Mouse (Mus musculus): ENCODE results near the gene Hagh. TPM values are rescaled to one million over a fixed set of nuclear protein-coding genes. Genes with fewer than 3 reads are reported as not detected.

Gene Hagh
- polyA plus RNA-seq, 1 experiment from 2014 or later: 104 TPM

- Histone ChIP-seq H3K4me3 (ENCODE audit: low read depth, low read length) (no peak overlapping the region), H3K9ac (ENCODE audit: low read depth, low read length) (no peak overlapping the region), H3K9me3 (ENCODE audit: control insufficient read depth) (no peaks in the 10 kb centered on the region), H3K4me1 (replicated peaks; ENCODE audit: control insufficient read depth, insufficient read depth, low read length) (no peaks in the 10 kb centered on the region), H3K27ac (ENCODE audit: low read depth, low read length) (peak overlapping the region; percentile 5; the same call in 1 of the 2 replicates), H3K36me3 (ENCODE audit: control insufficient read depth, insufficient read depth) (peaks cover 75% of the 10 kb centered on the region), H3K4me2 (replicated peaks; ENCODE audit: low read depth) (no peak overlapping the region), H3K27me3 (replicated peaks; ENCODE audit: control insufficient read depth, insufficient read depth, low read length) (no peaks in the 10 kb centered on the region)
- peak; percentile 29; the same call in 1 of the 2 replicates for ATAC-seq
- WGBS: 79% methylated on average over 3 of the region's 3 CpGs
- no peak for TF ChIP-seq CTCF (IDR thresholded peaks at IDR 0.05; ENCODE audit: low read depth)
Measured at GRCm38 (mm10) chr17:24855838-24856464, 16.0 kb downstream of the Hagh start.

DNA sequence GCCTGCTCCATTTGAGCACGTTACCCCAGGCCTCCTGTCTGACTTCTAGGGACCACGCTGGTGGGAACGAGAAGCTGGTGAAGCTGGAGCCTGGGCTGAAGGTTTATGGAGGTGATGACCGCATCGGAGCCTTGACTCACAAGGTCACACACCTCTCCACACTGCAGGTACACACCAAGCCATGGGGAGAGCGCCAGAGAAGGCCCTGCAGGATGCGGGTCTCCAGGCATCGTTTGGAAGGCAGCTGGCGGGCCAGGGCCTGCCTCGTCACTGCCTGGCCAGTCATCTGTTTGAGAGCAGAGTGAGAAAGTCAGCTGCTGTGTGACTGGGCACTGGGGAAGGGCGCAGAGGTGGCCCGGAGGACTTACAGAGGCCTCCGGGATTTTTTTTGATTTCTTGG lies 16.6 kb downstream of the Hagh start:
- WGBS: 88% methylated on average over 13 of the region's 13 CpGs
- Histone ChIP-seq H3K9me3 (ENCODE audit: control insufficient read depth) (no peaks in the 10 kb centered on the region), H3K4me2 (replicated peaks; ENCODE audit: low read depth) (no peak overlapping the region), H3K9ac (ENCODE audit: low read depth, low read length) (no peak overlapping the region), H3K27me3 (replicated peaks; ENCODE audit: control insufficient read depth, insufficient read depth, low read length) (no peaks in the 10 kb centered on the region), H3K36me3 (ENCODE audit: control insufficient read depth, insufficient read depth) (peaks cover 81% of the 10 kb centered on the region), H3K4me3 (ENCODE audit: low read depth, low read length) (no peak overlapping the region), H3K4me1 (replicated peaks; ENCODE audit: control insufficient read depth, insufficient read depth, low read length) (no peaks in the 10 kb centered on the region), H3K27ac (ENCODE audit: low read depth, low read length) (no peak overlapping the region)
- no peak for ATAC-seq
- TF ChIP-seq CTCF (IDR thresholded peaks at IDR 0.05; ENCODE audit: low read depth): no peak

- Histone ChIP-seq H3K36me3 (ENCODE audit: control insufficient read depth, insufficient read depth) (peaks cover 92% of the 10 kb centered on the region), H3K27ac (ENCODE audit: low read depth, low read length) (no peak overlapping the region), H3K9me3 (ENCODE audit: control insufficient read depth) (no peaks in the 10 kb centered on the region), H3K9ac (ENCODE audit: low read depth, low read length) (no peak overlapping the region), H3K4me3 (ENCODE audit: low read depth, low read length) (no peak overlapping the region), H3K4me2 (replicated peaks; ENCODE audit: low read depth) (no peak overlapping the region), H3K4me1 (replicated peaks; ENCODE audit: control insufficient read depth, insufficient read depth, low read length) (no peaks in the 10 kb centered on the region), H3K27me3 (replicated peaks; ENCODE audit: control insufficient read depth, insufficient read depth, low read length) (no peaks in the 10 kb centered on the region)
- no peak for ATAC-seq
- no peak for TF ChIP-seq CTCF (IDR thresholded peaks at IDR 0.05; ENCODE audit: low read depth)
- 75% methylated on average over 8 of the region's 8 CpGs for WGBS
Measured at GRCm38 (mm10) chr17:24857831-24858470, 18.0 kb downstream of the Hagh start.

DNA sequence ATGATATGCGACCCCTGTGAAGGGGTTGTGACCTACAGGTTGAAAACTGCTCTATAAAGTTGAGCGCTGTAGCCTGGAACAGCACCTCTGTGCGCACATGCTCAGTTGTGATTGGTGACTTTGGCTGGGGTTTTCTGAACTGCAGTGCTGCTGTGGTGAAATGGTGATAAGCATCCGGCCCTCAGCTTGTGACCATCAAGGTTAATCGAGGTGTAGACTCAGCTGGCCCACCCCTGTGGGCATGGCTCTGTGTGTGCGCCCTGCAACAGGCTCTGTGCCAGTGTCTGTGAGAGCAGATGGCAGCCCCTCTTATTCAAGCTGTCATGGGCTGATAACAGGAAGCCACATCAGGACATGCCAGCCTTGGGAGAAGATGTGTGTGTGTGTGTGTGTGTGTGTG lies 19.0 kb downstream of the Hagh start:
- no peaks in the 10 kb centered on the region for H3K4me1 ChIP-seq (replicated peaks; ENCODE audit: control insufficient read depth, insufficient read depth, low read length)
- TF ChIP-seq CTCF (IDR thresholded peaks at IDR 0.05; ENCODE audit: low read depth): no peak
- peaks cover 92% of the 10 kb centered on the region for H3K36me3 ChIP-seq (ENCODE audit: control insufficient read depth, insufficient read depth)
- 87% methylated on average over 6 of the region's 6 CpGs for WGBS
- H3K4me3 ChIP-seq (ENCODE audit: low read depth, low read length): no peak overlapping the region
- H3K9ac ChIP-seq (ENCODE audit: low read depth, low read length): no peak overlapping the region
- H3K4me2 ChIP-seq (replicated peaks; ENCODE audit: low read depth): no peak overlapping the region
- no peaks in the 10 kb centered on the region for H3K9me3 ChIP-seq (ENCODE audit: control insufficient read depth)
- H3K27me3 ChIP-seq (replicated peaks; ENCODE audit: control insufficient read depth, insufficient read depth, low read length): no peaks in the 10 kb centered on the region
- ATAC-seq: no peak
- no peak overlapping the region for H3K27ac ChIP-seq (ENCODE audit: low read depth, low read length)

GRCm38 (mm10) chr17:24860076-24860475 lies 20.1 kb downstream of the Hagh start:
- no peak overlapping the region for H3K9ac ChIP-seq (ENCODE audit: low read depth, low read length)
- no peak for TF ChIP-seq CTCF (IDR thresholded peaks at IDR 0.05; ENCODE audit: low read depth)
- peaks cover 91% of the 10 kb centered on the region for H3K36me3 ChIP-seq (ENCODE audit: control insufficient read depth, insufficient read depth)
- H3K4me3 ChIP-seq (ENCODE audit: low read depth, low read length): no peak overlapping the region
- H3K4me2 ChIP-seq (replicated peaks; ENCODE audit: low read depth): no peak overlapping the region
- no peaks in the 10 kb centered on the region for H3K4me1 ChIP-seq (replicated peaks; ENCODE audit: control insufficient read depth, insufficient read depth, low read length)
- no peaks in the 10 kb centered on the region for H3K27me3 ChIP-seq (replicated peaks; ENCODE audit: control insufficient read depth, insufficient read depth, low read length)
- ATAC-seq: no peak
- no peak overlapping the region for H3K27ac ChIP-seq (ENCODE audit: low read depth, low read length)
- no peaks in the 10 kb centered on the region for H3K9me3 ChIP-seq (ENCODE audit: control insufficient read depth)
- WGBS: 90% methylated on average over 8 of the region's 8 CpGs

- Histone ChIP-seq H3K9me3 (ENCODE audit: control insufficient read depth) (no peaks in the 10 kb centered on the region), H3K4me1 (replicated peaks; ENCODE audit: control insufficient read depth, insufficient read depth, low read length) (no peaks in the 10 kb centered on the region), H3K4me3 (ENCODE audit: low read depth, low read length) (no peak overlapping the region), H3K27ac (ENCODE audit: low read depth, low read length) (no peak overlapping the region), H3K4me2 (replicated peaks; ENCODE audit: low read depth) (no peak overlapping the region), H3K27me3 (replicated peaks; ENCODE audit: control insufficient read depth, insufficient read depth, low read length) (no peaks in the 10 kb centered on the region), H3K36me3 (ENCODE audit: control insufficient read depth, insufficient read depth) (peaks cover 90% of the 10 kb centered on the region), H3K9ac (ENCODE audit: low read depth, low read length) (no peak overlapping the region)
- TF ChIP-seq CTCF (IDR thresholded peaks at IDR 0.05; ENCODE audit: low read depth): no peak
- no peak for ATAC-seq
- WGBS: 96% methylated on average over 3 of the region's 3 CpGs
Measured at GRCm38 (mm10) chr17:24861785-24862184, 21.8 kb downstream of the Hagh start.
